Mouse (Mus musculus): ENCODE measurements around the gene AC109138.7.
A peak's percentile ranks its signal among the peaks of the same experiment; 100 is the strongest.
"Not testable (repeated sequence)": the region's sequence is repeated elsewhere in the genome, so short reads cannot be mapped to it uniquely, and the experiment has no call there.

The AC109138.7 gene

GRCm38 (mm10) chr19:4247010-4247409 is 32.9 kb downstream of the AC109138.7 start:
- DNase-seq (ENCODE audit: low read depth, low spot score): peak; percentile 48

DNA sequence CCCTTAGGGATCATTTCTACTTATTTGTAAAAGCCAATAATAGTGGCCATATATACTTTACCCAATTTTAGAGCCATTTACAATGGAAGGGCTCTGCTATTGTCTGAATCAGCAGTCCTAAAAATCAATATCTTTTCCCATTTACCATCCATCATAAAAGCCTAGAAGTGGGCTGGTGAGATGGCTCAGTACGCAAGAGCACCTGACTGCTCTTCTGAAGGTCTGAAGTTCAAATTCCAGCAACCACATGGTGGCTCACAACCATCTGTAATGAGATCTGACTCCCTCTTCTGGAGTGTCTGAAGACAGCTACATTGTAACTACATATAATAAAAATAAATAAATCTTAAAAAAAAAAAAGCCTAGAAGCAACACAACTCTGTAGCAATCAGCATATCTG is 34.5 kb downstream of the AC109138.7 start:
- not testable (repeated sequence) for DNase-seq (ENCODE audit: low read depth, low spot score)

- DNase-seq (ENCODE audit: low read depth, low spot score): no peak
Observed at GRCm38 (mm10) chr19:4254230-4254629, 40.1 kb downstream of the AC109138.7 start.

DNA sequence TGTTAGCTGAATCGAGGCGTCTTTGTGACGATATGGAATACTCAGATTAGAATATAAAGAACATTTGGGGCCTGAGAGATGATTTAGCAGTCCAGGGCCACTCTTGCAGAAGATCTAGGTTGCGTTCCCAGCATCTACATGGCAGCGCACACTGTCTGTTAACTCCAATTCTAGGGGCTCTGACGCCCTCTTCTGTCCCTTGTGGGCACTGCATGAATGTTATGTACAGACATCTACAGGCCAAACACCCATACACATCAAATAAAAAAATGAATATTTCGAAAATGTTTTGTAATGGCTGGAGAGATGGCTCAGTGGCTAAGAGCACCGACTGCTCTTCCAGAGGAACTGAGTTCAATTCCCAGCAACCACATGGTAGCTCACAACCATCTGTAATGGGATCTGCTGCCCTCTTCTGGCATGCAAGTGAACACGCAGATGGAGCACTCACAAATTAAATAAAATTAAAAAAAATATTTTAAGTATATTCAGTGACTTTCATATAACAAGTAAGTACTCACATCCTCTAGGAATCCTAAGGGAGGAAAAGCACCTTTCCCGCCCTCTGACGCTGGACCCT is 41.5 kb downstream of the AC109138.7 start:
- DNase-seq (ENCODE audit: low read depth, low spot score): peak; percentile 58

DNA sequence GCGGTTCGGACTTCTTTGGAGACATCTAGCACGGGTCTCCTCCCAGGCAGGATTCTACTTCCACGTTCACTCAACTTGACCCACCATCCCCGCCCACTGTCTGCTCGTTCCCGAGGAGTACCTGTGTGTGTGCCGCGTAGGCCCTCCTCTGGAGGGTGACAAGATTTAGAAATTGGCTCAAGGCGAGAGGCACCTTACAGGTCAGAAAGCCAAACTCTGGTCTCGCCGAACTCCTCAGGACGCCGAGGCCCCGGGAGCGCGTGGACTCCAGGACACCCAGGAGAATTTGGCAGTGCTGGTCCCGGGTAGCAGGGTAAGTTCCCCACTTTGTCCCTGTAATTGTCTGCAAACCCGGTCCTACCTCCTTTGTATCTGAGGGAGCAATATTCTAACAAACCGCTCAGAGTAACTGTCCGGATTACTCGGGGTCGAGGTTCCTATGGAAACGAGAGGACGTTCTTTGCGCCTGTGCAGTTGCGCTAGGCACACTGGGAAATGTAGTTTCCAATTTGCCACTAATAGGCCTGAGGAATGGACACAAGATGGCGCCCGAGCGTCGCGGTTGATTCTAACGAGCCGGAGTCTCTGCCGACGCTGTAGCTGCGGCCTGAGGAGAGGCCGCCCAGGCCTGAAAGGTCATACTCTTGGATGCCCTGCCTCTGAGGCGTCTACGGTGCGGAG is 43.2 kb downstream of the AC109138.7 start:
- peak; percentile 95 for DNase-seq (ENCODE audit: low read depth, low spot score)

DNA sequence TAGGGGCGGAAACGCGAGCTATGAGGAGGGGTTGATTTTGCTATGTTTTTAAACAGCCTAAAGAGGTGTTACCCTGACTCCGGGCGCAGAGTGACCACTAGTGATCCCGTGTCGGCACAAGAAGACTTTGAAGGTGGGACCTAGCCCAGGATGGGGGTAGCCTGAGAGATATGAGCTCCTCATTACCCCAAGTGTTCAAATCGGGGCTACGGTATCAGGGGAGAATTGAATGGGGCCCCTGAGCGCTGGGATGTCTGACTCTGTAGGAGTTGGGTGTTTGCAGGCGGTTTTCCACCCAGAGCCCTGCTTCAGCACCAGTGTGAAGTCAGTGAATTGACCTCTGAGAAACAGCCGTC is 43.7 kb downstream of the AC109138.7 start:
- DNase-seq (ENCODE audit: low read depth, low spot score): no peak

DNA sequence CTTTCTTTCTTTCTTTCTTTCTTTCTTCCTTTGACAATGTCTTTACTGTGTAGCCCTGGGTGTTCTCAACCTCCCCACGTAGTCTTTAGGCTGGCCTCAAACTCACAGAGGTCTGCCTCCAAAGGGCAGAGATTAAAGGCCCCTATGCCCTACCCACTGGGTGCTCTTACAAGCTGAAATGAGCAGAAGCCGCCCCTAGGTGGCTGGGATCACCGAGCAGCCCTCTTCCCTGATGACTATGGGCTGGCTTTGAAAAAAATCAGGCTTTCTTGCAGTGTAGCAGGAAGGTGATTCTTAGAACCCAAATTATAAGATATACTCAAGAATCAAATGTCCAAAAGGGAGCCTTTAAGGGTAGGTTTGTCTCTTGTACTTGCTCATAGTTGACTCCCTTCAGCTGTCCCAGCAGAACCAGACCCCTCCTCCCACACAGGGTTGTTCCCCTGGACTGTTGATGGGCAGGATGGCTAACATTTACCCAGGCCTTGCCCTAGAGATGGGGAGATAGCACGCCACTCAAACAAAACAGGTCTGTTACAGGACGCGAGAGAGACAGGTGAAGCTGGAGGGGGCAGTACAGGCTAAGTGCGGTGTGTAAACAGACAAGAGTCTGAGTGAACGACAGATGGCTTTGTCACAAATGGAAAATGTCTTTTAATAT is 47.0 kb downstream of the AC109138.7 start:
- peak; percentile 36 for DNase-seq (ENCODE audit: low read depth, low spot score)

- DNase-seq (ENCODE audit: low read depth, low spot score): no peak
Observed at GRCm38 (mm10) chr19:4262756-4263155, 48.6 kb downstream of the AC109138.7 start.

DNA sequence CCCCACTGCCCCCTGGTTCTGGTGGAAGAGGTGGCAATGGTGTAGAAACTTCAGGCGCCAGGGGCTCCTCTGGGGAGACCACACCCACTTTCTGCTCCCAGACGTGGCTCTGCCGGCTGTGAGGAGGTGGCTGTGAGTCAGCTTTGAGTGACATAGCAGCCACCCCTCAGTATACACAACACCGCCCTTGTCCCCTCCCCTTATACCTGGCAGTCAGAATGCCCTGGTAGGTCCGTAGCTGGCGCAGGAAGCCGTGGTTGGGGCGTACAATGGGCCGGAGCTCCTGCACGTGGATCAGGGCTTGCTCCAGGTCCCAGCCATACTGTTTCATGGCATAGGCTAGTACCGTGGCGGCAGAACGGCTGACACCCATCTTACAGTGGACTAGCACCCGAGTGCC is 49.5 kb downstream of the AC109138.7 start:
- DNase-seq (ENCODE audit: low read depth, low spot score): no peak

DNA sequence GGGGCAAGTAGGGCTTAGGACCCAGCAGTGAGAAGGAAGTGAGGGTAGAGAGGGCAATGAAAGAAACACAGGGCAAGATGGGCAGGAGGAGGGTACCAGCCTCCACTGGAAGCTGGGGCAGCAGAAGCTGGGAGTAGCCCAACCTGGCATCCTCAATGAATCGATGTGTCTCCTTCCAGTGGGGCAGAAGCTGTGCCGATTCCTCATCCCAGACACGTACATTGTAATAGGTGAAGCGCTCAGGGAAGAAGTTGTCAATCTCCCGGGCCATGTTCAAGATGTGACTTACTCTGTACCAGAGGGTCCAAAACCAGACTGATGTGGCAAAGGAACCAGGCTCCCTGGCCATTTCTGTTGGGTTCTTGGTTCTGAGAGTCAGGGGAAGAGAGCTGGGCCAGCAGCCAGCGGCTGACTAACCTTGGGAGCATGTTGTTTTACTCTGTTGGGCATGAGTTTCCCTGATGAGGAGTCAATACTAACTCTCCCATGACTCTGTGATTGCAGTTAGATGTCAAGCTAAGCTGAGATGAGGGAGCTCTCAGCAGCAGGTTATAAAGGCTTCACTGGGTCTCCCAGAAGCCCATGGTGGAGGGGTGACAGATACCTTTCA is 50.1 kb downstream of the AC109138.7 start:
- no peak for DNase-seq (ENCODE audit: low read depth, low spot score)

GRCm38 (mm10) chr19:4265956-4266355 is 51.8 kb downstream of the AC109138.7 start:
- DNase-seq (ENCODE audit: low read depth, low spot score): peak; percentile 37

- DNase-seq (ENCODE audit: low read depth, low spot score): peak; percentile 48
Observed at GRCm38 (mm10) chr19:4268566-4269361, 54.6 kb downstream of the AC109138.7 start, which contains the start of gene Ssh3. Gene Ssh3 (minus strand): TSS chr19:4269180.

- no peak for DNase-seq (ENCODE audit: low read depth, low spot score)
Observed at GRCm38 (mm10) chr19:4270187-4270586, 56.0 kb downstream of the AC109138.7 start.

- DNase-seq (ENCODE audit: low read depth, low spot score): no peak
Observed at GRCm38 (mm10) chr19:4270972-4271371, 56.8 kb downstream of the AC109138.7 start.

DNA sequence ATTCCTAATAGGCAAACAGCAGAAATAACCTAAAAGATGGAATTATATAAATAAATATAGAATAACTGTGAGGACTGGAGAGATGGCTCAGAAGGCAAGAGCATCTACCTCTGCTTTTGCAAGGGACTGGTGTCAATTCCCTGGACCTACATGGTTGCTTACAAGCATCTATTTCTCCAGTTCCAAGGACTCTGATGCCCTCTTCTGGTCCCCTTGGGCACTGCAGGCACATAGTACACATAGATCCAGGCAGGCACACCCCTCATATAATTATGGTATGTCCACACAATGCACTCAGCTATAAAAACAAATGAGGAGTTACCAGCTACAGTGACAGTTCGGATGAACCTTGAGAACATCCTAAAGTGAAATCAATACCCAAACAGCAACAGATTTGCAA is 65.3 kb downstream of the AC109138.7 start:
- DNase-seq (ENCODE audit: low read depth, low spot score): peak; percentile 53

- no peak for DNase-seq (ENCODE audit: low read depth, low spot score)
Observed at GRCm38 (mm10) chr19:4280425-4280824, 66.3 kb downstream of the AC109138.7 start.
